Mouse (Mus musculus) megakaryocyte, embryonic 14.5 days (primary cell): Measurements from ENCODE around the gene BC030499. TPM values are rescaled to one million over a fixed set of nuclear protein-coding genes. Genes with fewer than 3 reads are reported as not detected.
A peak's percentile ranks its signal among the peaks of the same experiment; 100 is the strongest.

Source experiments
- H3K27me3 ChIP-seq: replicated peaks from 2 replicates; pipeline ENCODE3; 2012; ENCODE audit warnings: inconsistent platforms
- H3K36me3 ChIP-seq: replicated peaks from 2 replicates; pipeline ENCODE3; 2012; ENCODE audit warnings: low read length, inconsistent platforms, mixed read lengths
- H3K4me1 ChIP-seq: 2 replicates; pipeline ENCODE4 v1.6.1; 2012; ENCODE audit warnings: inconsistent platforms
- H3K4me3 ChIP-seq: replicated peaks from 2 replicates; pipeline ENCODE3; 2012; ENCODE audit warnings: moderate library complexity, mild to moderate bottlenecking, inconsistent platforms
- H3K9me3 ChIP-seq: 2 replicates; pipeline ENCODE4 v1.6.1; 2012; ENCODE audit warnings: inconsistent platforms
- FLI1 ChIP-seq: IDR thresholded peaks from 2 replicates; pipeline ENCODE4 v1.6.1; 2012; ENCODE audit warnings: low read length, inconsistent platforms, mixed read lengths
- GATA1 ChIP-seq: IDR thresholded peaks from 3 replicates; pipeline ENCODE4 v1.6.1; 2012; ENCODE audit warnings: mixed read lengths, low read length, inconsistent platforms, borderline replicate concordance
- polyA plus RNA-seq: library from polyadenylated mRNA; stranded (reverse); fragments of >175 nt; gene quantifications from 2 replicates; pipeline ENCODE4 v1.2.3, GENCODE M21; 2012; ENCODE audit warnings: low replicate concordance; ENCODE audit not compliant: insufficient read depth

BC030499 gene
- polyA plus RNA-seq, 1 experiment, result not detected

GRCm38 (mm10) chr11:78327215-78327614 lies 36.6 kb downstream of the BC030499 start:
- no peak for TF ChIP-seq GATA1
- TF ChIP-seq FLI1, result no peak
- Histone ChIP-seq H3K9me3 (no peaks in the 10 kb centered on the region), H3K27me3 (no peaks in the 10 kb centered on the region), H3K36me3 (peaks cover 53% of the 10 kb centered on the region), H3K4me3 (no peak overlapping the region), H3K4me1 (peaks cover 65% of the 10 kb centered on the region)

GRCm38 (mm10) chr11:78327634-78328511 lies 37.2 kb downstream of the BC030499 start, which contains the start of gene Pigs:
Gene Pigs (plus strand): TSS chr11:78328415.
- peaks cover 64% of the 10 kb centered on the region for H3K4me1 ChIP-seq
- no peaks in the 10 kb centered on the region for H3K27me3 ChIP-seq
- H3K9me3 ChIP-seq, result no peaks in the 10 kb centered on the region
- H3K36me3 ChIP-seq, result peaks cover 55% of the 10 kb centered on the region
- H3K4me3 ChIP-seq, result peak within 1 kb of the TSS; percentile 97
- TF ChIP-seq FLI1, result no peak
- no peak for TF ChIP-seq GATA1

- TF ChIP-seq GATA1 (no peak), FLI1 (no peak)
- H3K27me3 ChIP-seq, result no peaks in the 10 kb centered on the region
- peaks cover 62% of the 10 kb centered on the region for H3K4me1 ChIP-seq
- H3K9me3 ChIP-seq, result no peaks in the 10 kb centered on the region
- H3K4me3 ChIP-seq, result peak overlapping the region; percentile 97
- H3K36me3 ChIP-seq, result peaks cover 60% of the 10 kb centered on the region
Observed at GRCm38 (mm10) chr11:78328512-78329056, 37.9 kb downstream of the BC030499 start.

- Histone ChIP-seq H3K9me3 (peaks cover 4% of the 10 kb centered on the region; the same call in 1 of the 2 replicates), H3K36me3 (peaks cover 63% of the 10 kb centered on the region), H3K4me3 (no peak overlapping the region), H3K4me1 (peaks cover 31% of the 10 kb centered on the region), H3K27me3 (no peaks in the 10 kb centered on the region)
- TF ChIP-seq GATA1 (no peak), FLI1 (no peak)
Observed at GRCm38 (mm10) chr11:78332676-78333075, 42.0 kb downstream of the BC030499 start.

GRCm38 (mm10) chr11:78333992-78334391 lies 43.4 kb downstream of the BC030499 start:
- H3K36me3 ChIP-seq, result peaks cover 75% of the 10 kb centered on the region
- H3K27me3 ChIP-seq, result no peaks in the 10 kb centered on the region
- H3K9me3 ChIP-seq, result peaks cover 4% of the 10 kb centered on the region; the same call in 1 of the 2 replicates
- no peak overlapping the region for H3K4me3 ChIP-seq
- H3K4me1 ChIP-seq, result peaks cover 27% of the 10 kb centered on the region
- TF ChIP-seq FLI1 (no peak), GATA1 (no peak)

- H3K36me3 ChIP-seq, result peaks cover 93% of the 10 kb centered on the region
Observed at GRCm38 (mm10) chr11:78337040-78337439, 46.4 kb downstream of the BC030499 start.

GRCm38 (mm10) chr11:78341702-78342101 lies 51.1 kb downstream of the BC030499 start:
- TF ChIP-seq FLI1 (no peak), GATA1 (no peak)
- Histone ChIP-seq H3K9me3 (no peaks in the 10 kb centered on the region), H3K4me3 (peak overlapping the region; percentile 46), H3K36me3 (peaks cover 70% of the 10 kb centered on the region), H3K4me1 (peaks cover 52% of the 10 kb centered on the region), H3K27me3 (no peaks in the 10 kb centered on the region)

More at GRCm38 (mm10) chr11:78337040-78337439, 46.4 kb downstream of the BC030499 start:
- H3K9me3 ChIP-seq, result peaks cover 4% of the 10 kb centered on the region; the same call in 1 of the 2 replicates
- TF ChIP-seq GATA1, result no peak
- TF ChIP-seq FLI1, result no peak
- H3K27me3 ChIP-seq, result no peaks in the 10 kb centered on the region
- no peak overlapping the region for H3K4me3 ChIP-seq
- peaks cover 26% of the 10 kb centered on the region for H3K4me1 ChIP-seq

- Histone ChIP-seq H3K4me3 (peak within 1 kb of the TSS; percentile 98), H3K9me3 (no peaks in the 10 kb centered on the region), H3K36me3 (peaks cover 73% of the 10 kb centered on the region), H3K27me3 (no peaks in the 10 kb centered on the region), H3K4me1 (peaks cover 71% of the 10 kb centered on the region)
- no peak for TF ChIP-seq FLI1
Observed at GRCm38 (mm10) chr11:78343381-78344327, 53.0 kb downstream of the BC030499 start, which contains the start of gene Unc119. Gene Unc119 (plus strand): TSS chr11:78343482.

- H3K9me3 ChIP-seq, result no peaks in the 10 kb centered on the region
- H3K36me3 ChIP-seq, result peaks cover 73% of the 10 kb centered on the region
- H3K4me3 ChIP-seq, result peak overlapping the region; percentile 98
- H3K4me1 ChIP-seq, result peaks cover 79% of the 10 kb centered on the region
- no peaks in the 10 kb centered on the region for H3K27me3 ChIP-seq
- no peak for TF ChIP-seq GATA1
- no peak for TF ChIP-seq FLI1
Observed at GRCm38 (mm10) chr11:78344328-78344889, 53.8 kb downstream of the BC030499 start.
